Mouse (Mus musculus) bone marrow macrophage, adult 2 months (primary cell): ENCODE results near the gene Dzip1l.

Experiments
- CTCF ChIP-seq: IDR thresholded peaks from 2 replicates; pipeline ENCODE4 v1.5.1; 2012; ENCODE audit warnings: low read depth, mild to moderate bottlenecking, low read length, moderate library complexity
- POLR2A ChIP-seq: IDR thresholded peaks from 2 replicates; pipeline ENCODE4 v1.6.1; 2012; ENCODE audit warnings: mild to moderate bottlenecking, low read depth, low read length, borderline replicate concordance

DNA sequence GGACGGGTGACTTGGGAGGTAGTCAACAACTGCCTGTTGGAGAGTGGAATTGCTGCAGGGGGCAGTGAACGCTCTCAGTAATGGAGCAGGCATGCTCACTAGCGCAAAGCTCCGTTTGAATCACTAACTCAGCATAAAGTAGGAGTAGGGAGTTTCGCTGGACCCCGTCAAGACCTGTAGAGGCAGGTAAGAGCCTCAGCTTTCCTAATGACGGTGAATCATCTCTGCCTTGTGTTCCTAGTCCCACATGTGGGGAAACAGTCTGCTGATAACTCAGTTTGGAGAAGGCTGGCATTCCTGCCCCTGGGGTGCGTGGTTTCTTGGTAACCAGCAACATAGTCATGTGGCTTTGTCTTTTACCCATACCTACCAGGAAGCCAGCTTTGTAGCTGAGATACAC is 3.0 kb downstream of the Dzip1l start:
- no peak for TF ChIP-seq CTCF
- no peak for TF ChIP-seq POLR2A
